9 mouse cellular contexts compared by ENCODE assay signal in genomic region chr12:16808045-16808444, GRCm38 (mm10). TPM values are rescaled to one million over a fixed set of nuclear protein-coding genes. Genes with fewer than 3 reads are reported as not detected.
DNase-seq lines count a peak whose midpoint lies in the region; ATAC-seq lines count a peak whose summit lies in the region.
"Had no signal": no experiment of that assay in that cellular context is flagged by ENCODE, and none has a peak within 500 bp of the region (broad histone marks: within the 10 kb centered on the region; RNA-seq: fewer than 3 reads in every experiment).

No protein-coding gene starts in this region.

- peaks cover 4% of the 10 kb centered on the region; the same call in 1 of the 2 replicates for H3K27me3 ChIP-seq in kidney, embryonic 14.5 days (ENCODE audit: control insufficient read depth, insufficient read depth, low read length)
- H3K27me3 ChIP-seq in limb, embryonic 10.5 days (ENCODE audit: low read depth, poor library complexity, severe bottlenecking): peaks cover 42% of the 10 kb centered on the region

- peak; percentile 41 for DNase-seq in kidney, adult 18-20 months
- peak; percentile 85 for DNase-seq in 3T3-L1 (ENCODE audit: low read depth, low spot score)
- peak; percentile 52 to 54 for DNase-seq in B cell, adult 2 months
- peak; percentile 46 for DNase-seq in embryo, embryonic 9.5 days (ENCODE audit: extremely low spot score)
- peak; percentile 45 for DNase-seq in limb, embryonic 10.5 days (ENCODE audit: low spot score)
- peak; percentile 33 for DNase-seq in skeletal muscle tissue, adult 2 months (ENCODE audit: low read depth, low spot score)

- no peak for ATAC-seq in kidney, embryonic 14.5 days (ENCODE audit: low FRiP score, low TSS enrichment)
- ATAC-seq in erythroid progenitor cell, adult 5-6 weeks (replicated peaks; ENCODE audit: low FRiP score, poor library complexity, severe bottlenecking): no peak

- no peak overlapping the region for H3K9ac ChIP-seq in kidney, embryonic 14.5 days (ENCODE audit: low read depth, low read length)
- H3K9ac ChIP-seq: liver, embryonic 15.5 days had no signal

- peaks cover 13% of the 10 kb centered on the region; the same call in 1 of the 2 replicates for H3K4me1 ChIP-seq in kidney, embryonic 14.5 days (ENCODE audit: control insufficient read depth, insufficient read depth, low read length)
- H3K4me1 ChIP-seq in limb, embryonic 10.5 days: peaks cover 41% of the 10 kb centered on the region

- H3K4me3 ChIP-seq in kidney, embryonic 14.5 days (ENCODE audit: low read length): no peak overlapping the region
- H3K4me3 ChIP-seq in limb, embryonic 10.5 days: no peak overlapping the region
- H3K4me3 ChIP-seq: liver, embryonic 15.5 days had no signal

- H3K4me2 ChIP-seq in kidney, embryonic 14.5 days (replicated peaks; ENCODE audit: low read depth, low read length): no peak overlapping the region
- H3K4me2 ChIP-seq: liver, embryonic 15.5 days had no signal

- H3K9me3 ChIP-seq in kidney, embryonic 14.5 days (ENCODE audit: control insufficient read depth, low read length): no peaks in the 10 kb centered on the region
- H3K9me3 ChIP-seq in limb, embryonic 10.5 days (replicated peaks): no peaks in the 10 kb centered on the region
- H3K9me3 ChIP-seq: liver, embryonic 15.5 days had no signal

- no peak overlapping the region for H3K27ac ChIP-seq in kidney, embryonic 14.5 days (ENCODE audit: low read depth, low read length)
- no peak overlapping the region for H3K27ac ChIP-seq in limb, embryonic 10.5 days
- H3K27ac ChIP-seq: liver, embryonic 15.5 days had no signal

- WGBS in kidney, embryonic 14.5 days: 41% methylated on average over 3 of the region's 3 CpGs
- 50% methylated on average over 3 of the region's 3 CpGs for WGBS in limb, embryonic 10.5 days

- no peaks in the 10 kb centered on the region for H3K36me3 ChIP-seq in kidney, embryonic 14.5 days (ENCODE audit: control insufficient read depth, insufficient read depth, low read length)
- 0 out of 2 replicates have a peak, but pooled peaks cover 2% of the 10 kb centered on the region for H3K36me3 ChIP-seq in limb, embryonic 10.5 days
- H3K36me3 ChIP-seq: liver, embryonic 15.5 days had no signal

RNA-seq across cellular contexts. Expression of gene E2f6, which starts 2.7 kb away (rescaled TPM):
- polyA plus RNA-seq in kidney, embryonic 14.5 days (2014; fragmentation: Nextera tagmentation; extraction: Ambion mirVana): 36.8 and 56.7 TPM in 2 replicates
- polyA plus RNA-seq in limb, embryonic 10.5 days (2016; fragmentation: Nextera tagmentation; extraction: Ambion mirVana): 67.3 and 67.5 TPM in 2 replicates
- total RNA-seq in erythroid progenitor cell, adult 5-6 weeks (2015; ENCODE audit: low replicate concordance): 29.6 and 47.8 TPM in 2 replicates
- total RNA-seq in erythroid progenitor cell, adult 5-6 weeks (2017; ENCODE audit: low replicate concordance): 19.9 and 33.5 TPM in 2 replicates

RNA-seq across cellular contexts. Expression of gene Greb1, which starts 7.4 kb away (rescaled TPM):
- polyA plus RNA-seq in kidney, embryonic 14.5 days (2014; fragmentation: Nextera tagmentation; extraction: Ambion mirVana): 6.6 and 8.6 TPM in 2 replicates
- polyA plus RNA-seq in limb, embryonic 10.5 days (2016; fragmentation: Nextera tagmentation; extraction: Ambion mirVana): 16.9 and 17.4 TPM in 2 replicates
- not detected in 2 replicates for total RNA-seq in erythroid progenitor cell, adult 5-6 weeks (2015; ENCODE audit: low replicate concordance)
- not detected in 2 replicates for total RNA-seq in erythroid progenitor cell, adult 5-6 weeks (2017; ENCODE audit: low replicate concordance)

Comparison
In these comparisons a context has a peak if more than half of its experiments do, and no peak if none do; other contexts are left out.
1. DNase-seq: peak in every context shown above with its lines; median percentile 85 in 3T3-L1; 53 in B cell, adult 2 months; 46 in embryo, embryonic 9.5 days; 45 in limb, embryonic 10.5 days; 41 in kidney, adult 18-20 months; 33 in skeletal muscle tissue, adult 2 months.